Mouse (Mus musculus) lung, postnatal 4 days (tissue): ENCODE results near the gene Cap2.

Source experiments
- DNase-seq, 2 experiments: peaks; one replicate each; pipeline ENCODE4 v3.0.0; 2021

Gene Cap2

DNA sequence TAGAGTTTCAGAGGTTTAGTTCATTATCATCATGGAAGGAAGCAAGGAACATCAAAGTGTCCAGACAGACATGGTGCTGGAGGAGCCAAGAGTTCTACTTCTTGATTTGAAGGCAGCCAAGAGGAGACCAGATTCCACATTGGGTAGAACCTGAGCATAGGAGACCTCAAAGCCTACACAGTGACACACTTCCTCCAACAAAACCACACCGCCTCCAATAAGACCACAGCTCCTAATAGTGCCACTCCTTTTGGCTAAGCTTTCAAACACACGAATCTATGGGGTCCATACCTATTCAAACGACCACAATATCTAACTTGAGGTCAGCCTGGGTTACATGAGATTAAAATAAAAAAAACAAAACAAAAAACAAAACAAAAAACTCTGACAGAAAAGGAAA lies 25.0 kb downstream of the Cap2 start:
- no peak for DNase-seq

DNA sequence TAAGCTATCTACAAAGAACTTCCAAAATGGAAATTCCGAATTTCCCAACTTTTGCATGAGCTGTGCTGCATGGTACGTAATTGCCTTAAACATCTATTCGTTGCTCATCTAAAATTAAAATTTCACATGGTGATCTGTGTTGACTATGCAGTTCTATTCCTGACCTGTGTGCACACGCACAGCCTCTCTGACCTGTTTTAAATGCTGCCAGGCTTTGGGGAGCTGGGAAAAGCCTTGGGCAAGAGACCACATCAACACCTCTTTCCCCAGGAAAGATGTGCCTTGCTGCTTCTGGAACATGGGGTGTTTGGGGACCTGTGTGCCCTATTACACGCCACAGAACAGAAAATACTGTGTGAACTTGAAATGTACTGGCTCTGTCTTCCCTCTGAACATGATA lies 25.7 kb downstream of the Cap2 start:
- no peak for DNase-seq

DNA sequence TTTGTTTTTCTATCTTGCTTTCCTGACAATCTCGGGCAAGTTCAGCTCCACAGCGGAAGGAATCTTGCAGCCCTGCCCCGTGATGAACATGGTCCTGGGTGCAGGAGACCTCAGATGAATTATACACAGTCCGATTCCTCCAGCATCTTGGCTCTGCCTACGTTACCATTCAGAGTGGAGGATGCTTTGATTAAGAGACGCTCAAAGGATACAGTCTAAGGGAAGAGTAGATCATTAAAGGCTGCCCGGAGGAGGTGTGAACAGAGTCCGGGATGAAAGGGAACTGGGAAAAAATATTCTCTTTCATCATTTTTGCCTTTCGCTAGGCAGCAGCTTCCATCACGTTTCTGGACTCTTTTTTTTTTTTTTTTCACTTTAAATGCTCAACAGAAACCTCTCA lies 27.4 kb downstream of the Cap2 start:
- DNase-seq, result no peak

DNA sequence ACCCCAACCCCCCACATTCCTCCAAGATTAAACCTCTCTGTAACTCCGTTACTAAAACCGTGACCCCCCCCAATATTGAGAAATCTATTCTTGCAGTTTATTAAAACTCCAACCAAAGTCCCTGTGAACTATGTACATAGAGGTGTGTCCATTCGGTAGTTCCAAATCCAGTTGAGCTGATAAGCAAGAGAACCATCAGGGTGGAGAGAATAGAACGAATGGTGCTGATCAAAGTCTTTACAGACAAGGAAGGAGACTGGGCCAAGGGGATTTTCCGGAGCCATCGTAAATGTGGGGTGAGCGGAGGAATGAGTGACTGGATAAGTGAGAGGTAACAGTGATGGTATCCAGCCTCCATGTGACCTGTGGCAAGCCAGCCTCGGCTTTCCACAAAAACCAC lies 28.9 kb downstream of the Cap2 start:
- DNase-seq, result no peak

DNA sequence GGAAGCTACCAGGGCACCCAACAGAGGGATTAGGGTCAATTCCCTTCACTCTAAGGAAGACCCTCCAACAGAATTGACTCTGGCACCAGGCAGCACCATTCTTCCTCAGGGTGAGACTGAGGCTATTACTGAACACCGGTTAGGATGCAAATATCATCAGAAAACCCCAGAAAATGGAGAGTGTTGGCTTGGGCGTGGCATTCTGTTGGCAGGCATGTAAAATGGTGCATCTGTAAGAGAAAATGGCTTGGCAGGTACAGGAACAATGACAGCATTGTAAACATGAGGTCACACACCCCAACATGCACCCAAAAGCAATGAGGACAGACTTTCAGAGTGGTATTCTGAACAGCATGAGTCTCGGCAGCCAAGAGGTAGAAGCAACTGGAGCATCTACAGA lies 30.0 kb downstream of the Cap2 start:
- no peak for DNase-seq

DNA sequence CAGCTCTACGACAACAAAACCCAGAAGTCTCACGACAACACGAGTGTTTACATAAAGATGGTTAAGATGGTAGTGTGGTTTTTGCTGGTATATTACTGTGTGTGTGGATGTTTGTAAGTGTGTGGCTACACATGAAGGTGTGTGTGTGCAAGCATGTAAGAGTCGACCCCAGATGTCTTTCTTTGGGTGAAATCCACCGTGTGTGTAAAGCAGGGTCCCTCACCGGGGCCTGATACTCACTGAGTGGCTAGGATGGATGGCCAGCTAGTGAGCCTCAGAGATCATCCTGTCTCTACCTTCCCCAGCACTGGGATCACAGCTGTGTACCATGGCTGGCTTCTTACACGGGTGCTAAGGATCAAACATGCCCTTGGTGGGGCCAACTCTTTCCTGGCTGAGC lies 30.6 kb downstream of the Cap2 start:
- DNase-seq, result no peak

DNA sequence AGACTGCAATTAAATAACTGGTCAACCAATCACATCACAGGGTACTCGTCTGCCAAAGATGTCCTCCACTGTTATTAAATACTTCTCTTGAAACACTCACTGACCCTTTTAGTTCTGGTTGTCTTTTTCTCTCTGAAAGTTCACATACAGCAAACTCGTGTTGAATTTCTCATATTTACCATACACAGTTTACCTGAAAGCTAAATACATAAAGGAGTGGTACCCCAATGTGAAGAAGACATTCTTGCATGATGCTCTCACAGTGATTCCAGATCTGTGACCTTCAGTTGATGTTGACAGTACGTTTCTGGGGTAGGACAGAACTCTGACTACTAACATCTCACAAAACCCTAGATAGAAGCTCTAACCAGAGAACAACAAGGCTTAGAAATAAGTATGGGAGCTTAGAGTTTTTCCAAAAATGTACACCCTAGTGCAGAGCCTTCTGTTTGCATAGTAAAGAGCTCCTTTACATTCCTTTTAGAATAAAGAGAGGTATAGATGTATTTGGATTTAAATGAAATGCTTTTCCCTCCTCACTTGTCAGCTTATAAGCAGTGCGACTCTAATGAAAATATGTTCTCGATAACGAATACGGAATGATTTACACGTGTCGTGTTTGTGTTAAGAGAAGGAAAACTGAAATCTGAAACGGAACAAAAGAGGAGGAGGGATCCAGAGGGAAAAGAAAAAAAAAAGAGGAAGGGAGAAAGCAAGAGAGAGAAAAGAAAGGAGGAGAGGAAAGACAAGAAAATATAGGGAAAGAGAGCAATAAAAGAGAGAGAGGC lies 31.9 kb downstream of the Cap2 start:
- DNase-seq, result no peak

DNA sequence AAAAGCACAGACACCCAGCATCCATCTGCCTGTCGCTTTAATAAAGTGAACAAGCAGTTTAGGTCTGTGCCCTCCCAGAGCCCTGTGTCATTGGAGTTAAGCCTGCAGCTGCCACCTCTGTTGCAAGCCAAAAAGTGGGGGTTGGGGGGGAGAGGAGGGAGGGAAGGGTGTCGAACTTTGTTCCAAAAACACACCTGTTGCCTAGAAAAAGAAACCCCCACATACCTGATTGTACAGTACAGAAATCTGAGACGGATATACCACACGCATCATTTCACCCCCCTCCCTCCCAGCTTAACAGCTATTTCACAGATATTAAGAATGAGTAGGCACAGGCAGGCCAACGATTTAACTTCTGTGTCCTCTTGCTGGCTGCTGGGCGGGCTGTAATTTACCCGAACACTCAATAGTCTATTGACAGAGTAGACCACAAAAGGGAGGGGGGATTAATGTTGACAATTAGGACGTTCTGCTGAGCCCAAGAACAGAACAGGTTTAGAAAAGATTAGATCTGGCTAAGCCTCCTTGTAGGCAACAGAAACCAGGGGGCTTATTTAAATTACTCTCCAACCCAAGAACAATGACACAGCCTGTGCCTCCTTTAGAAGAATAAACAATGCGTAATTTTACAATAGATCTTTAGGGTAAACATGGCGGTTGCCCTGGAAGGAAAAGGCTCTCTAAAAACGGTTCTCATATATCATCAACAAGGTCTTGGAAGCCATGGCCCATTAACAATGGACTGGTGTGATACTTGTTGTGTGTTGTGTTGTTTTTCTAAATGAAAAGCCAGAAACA lies 32.7 kb downstream of the Cap2 start:
- DNase-seq, result no peak

DNA sequence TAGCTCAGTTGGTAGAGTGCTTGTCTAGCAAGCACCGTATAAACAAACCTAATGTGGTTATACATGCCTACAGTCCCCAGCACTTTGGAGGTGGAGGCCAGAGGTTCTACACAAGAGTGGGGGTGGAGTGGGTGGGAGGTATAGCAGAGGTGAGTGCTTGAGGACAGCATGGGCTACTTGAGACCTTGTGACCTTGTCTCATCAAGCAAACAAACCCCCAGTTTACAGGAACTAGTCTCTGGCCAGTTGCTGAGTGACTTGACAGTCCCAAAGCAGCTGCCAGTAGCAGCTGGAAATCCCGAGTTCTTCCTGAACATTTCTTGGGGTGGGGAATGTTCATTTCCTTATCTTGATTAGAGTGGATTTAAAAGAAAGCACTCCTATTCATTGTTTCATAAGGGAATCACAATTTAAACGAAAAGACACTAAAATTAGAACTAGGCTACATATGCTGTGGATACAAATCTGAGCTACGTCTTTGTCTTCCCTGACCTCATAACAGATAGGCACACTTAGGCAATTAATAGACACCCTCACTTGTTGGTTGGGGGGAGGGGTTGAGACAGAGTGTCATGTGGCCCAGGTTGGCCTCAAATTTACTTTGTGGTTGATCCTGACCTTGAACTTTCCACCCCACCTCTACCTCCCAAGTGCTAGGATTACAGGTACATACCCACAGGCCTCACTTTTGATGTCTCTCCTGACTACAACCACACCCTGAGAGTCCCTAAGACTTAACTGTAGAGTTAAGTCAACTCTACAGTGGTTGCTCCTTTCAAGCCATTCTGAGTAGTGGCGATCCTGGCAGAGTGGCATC lies 33.5 kb downstream of the Cap2 start:
- no peak for DNase-seq

DNA sequence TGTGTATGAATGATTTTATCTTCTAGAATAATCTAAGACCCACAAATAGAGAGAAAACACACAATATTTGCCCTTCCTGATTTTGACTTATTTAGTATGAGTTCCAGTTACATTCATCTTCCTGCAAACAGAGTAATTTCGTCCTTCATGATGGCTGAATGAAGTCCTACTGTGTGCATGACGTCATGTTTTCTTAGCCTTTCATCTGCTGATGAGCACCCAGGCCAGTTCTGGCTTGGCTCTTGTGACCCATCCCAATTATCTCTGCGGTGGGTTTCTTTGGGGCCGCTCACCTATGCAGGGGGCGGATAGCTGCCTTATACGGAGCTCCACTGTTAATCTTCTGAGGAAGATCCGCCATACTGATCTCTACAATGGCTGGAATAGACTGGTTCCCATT lies 37.6 kb downstream of the Cap2 start:
- DNase-seq, result no peak

DNA sequence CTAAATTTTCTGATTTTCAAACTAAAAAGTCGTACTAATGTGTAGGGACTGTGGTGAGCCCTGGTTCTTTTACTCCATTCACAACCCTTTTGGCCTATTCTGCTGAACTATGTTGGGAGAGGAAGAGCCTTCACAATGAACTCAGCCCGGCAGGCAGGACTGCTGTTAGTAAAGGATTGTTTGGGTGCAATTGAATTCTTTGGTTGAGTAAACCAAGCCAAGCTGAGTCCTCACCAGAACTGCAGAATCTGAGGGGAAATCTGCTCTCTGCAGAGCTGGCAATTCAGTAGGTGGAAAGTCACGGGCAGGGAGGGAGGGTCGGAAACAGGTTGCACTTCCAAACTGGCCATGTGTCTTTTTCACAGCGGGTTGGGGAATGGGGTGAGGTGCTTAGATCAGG lies 39.3 kb downstream of the Cap2 start:
- no peak for DNase-seq

DNA sequence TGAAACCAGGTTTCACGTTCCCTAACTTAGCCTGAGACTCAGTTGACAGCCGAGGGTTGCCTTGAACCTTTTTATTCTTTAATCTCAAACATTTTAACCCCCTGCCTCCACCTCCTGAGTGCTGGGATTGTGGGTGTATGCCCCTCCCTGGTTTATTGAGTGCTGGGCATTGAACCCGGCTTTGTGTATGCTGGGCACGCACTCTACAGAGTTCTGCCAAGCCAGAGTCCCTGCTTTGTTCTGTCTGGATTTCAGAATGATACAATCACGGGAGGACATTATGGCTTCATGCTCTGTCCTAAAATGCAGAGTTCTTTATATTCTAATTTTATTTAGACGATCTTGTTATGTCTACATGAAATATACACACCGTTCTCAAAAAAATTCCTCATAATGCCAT lies 41.1 kb downstream of the Cap2 start:
- DNase-seq, result no peak

DNA sequence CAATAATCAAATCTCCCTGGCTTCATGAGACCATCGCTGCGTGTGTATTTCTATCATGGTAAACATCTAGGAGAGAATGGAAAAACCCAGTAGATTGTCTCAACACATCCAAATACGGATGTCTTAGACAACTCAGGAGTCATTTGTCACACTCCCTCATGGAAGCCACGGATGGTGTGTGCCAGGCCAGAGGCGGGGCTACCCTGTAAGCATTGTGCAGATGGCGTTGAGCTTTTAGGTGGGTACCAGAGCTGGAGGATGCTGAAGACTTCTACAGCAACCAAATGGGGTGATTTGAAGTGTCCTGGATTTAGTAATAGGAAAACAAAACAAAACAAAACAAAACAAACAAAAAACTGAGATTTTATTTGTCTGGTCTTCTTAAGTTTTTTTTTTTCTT lies 43.0 kb downstream of the Cap2 start:
- no peak for DNase-seq

DNA sequence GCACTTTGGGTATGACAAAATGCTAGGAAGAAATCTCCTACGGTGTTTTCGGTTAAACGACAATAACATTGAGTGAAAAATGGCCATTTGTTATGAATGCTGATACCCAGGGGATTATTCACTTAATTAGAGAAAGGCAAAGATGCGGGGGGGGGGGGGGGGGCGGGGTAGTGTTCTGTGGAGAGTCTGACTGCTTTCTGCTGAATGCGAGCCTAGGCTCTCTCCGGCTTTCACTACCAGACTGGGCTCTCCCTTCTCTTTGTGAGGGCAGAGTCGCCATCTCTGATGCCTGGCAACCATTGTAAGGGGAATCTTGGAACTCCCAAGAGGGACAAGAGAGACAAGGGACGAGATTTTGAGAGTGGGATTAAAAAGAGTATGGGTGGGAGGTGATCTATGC lies 43.4 kb downstream of the Cap2 start:
- no peak for DNase-seq

DNA sequence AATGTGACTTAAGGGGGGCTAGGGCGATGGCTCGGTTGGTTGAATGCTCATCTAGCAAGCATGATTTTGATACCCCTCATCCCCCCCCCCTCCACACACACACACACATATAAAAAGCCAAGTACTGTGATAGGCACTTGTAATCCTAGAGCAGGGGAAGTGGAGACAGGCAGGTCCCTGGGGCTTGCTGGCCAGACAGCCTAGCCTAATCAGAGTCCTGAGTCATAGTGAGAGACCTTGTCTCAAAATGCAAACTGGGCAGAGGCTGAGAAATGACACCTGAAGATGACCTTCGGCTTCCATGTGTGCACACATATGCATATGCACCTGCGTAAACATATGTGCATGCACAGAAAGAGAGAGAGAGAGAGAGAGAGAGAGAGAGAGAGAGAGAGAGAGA lies 45.2 kb downstream of the Cap2 start:
- DNase-seq, result no peak

DNA sequence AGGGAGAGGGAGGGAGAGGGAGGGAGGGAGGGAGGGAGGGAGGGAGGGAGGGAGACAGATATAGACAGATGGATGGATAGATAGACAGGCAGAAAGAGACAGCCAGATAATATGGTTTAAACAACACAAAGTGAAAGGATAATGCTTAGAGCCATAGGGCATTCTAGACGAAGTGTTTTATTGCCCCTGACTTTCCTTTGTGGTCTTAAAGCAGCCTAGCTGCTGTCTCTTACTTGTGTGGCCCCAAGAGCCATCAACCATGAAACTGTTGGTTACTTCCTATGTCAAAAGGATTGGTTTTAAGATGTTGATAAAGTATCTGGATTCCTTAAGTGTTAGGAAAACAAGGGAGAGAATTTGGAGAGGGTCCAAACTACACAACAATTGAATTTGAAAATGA lies 45.6 kb downstream of the Cap2 start:
- no peak for DNase-seq

DNA sequence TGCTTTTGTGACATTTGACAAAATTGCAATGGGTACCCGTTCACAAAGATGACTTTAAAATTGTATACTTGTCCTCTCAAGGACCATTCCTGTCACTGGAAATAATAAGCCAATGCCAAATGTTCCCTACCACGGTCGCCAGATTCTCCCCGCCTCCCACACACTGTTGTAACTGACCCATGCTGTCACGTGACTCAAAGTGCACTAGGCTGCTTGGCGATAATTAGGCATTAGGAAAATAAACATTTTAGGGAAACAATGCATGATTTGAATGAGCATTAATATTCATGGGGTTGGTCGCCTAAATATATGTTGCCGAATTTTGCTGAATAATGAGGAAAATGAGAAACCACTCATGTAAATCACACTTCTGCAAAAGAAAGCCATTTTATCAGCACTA lies 46.5 kb downstream of the Cap2 start:
- DNase-seq, result no peak

DNA sequence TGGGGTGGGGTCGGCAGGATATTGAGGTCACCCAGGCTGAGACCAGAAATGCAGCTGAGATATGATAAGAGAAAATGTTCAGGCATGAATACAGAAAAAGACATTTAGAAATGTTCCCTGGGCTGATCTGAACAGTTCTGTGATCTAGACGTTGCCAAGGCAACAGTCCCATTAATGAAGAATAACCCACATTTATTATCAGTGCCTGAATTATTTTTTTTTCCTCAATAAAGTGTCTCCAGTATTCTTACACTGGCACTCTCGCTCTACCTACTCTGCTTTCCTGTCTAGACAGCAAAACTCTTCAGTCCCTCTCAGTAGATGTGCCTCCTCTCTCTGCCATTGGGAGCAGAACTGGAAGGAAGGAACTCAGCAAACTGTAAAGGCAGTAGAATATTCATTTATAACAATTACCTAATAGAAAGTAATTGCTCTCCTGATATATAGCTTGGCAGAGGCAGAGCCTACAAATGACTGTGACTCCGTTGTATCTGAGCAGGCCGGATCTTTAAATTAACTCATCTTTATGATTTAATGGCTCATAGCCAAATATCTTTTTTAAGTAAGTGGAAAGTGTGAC lies 47.0 kb downstream of the Cap2 start:
- DNase-seq, result no peak

DNA sequence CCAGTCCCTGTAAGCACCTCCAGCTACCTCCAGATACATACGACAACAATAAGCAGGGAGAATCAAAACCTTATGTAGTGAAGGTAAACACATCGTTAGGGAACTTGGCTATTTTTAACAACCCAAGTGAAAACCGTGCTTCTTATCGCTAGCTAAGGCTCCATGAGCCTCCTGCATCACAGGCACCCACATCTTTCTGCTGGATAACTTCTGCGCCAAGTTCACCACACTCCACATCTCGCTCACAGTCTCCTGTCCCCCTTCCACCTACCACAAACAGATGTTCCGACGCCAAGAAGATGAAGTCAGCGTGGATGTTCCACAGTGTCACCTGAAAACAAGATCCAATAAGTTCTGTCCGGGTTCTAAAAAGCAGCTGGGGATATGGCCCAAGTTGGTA lies 49.0 kb downstream of the Cap2 start:
- DNase-seq, result no peak

DNA sequence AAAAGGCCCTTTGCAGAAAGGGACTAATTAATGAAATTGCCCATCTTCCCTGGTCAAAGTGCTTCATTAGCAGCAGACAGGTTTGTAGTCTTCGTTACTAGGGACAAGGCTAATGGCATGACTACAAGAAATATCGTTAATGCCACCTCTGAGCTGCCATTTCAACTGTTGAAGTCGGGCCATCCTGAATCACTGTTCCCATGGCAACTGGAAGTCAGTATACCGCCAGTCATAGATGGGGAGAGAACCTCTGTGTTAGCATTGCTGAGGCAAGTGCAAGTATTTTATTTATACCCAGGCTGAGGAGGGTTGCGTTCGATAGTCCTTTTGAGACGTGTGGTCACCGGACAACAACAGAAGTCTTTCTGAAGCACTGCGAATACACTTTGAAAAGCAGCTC lies 53.1 kb downstream of the Cap2 start:
- no peak for DNase-seq

DNA sequence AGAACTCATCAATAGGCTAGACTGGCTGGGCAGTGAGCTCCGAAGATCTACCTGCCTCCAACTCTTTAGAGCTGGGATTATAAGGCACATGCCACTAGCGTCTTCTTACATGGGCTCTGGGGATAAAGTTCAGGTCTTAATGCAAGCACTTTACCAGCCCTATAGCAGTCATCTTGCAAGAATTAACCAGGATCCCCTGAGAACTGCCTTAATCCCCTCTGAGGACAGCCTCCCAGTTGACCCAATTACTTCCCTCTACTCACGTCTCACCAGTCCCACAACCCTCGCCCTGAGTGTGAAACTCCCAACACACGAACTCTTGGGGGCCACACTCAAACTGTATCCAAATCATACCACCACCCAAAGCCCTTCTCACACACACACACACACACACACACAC lies 64.3 kb downstream of the Cap2 start:
- DNase-seq, result no peak

DNA sequence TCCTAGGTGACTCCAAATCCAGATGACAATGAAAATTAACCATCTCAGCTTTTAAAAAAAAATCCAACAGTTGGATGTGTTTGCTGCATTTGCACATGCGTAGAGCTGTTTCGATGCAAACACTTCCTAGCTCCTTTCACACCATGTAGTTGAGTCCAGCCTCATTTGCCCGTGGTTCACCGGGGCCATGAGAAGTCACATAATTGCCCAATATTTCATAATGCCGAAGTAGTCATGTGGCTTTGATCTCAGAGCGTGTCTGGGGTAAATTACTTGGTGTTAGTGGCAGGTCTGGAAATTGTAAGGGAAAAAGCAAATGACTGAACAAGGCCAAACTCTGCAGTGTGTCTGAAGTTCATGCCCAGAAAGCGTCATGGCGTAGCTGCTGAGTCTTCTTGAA lies 67.8 kb downstream of the Cap2 start:
- no peak for DNase-seq

DNA sequence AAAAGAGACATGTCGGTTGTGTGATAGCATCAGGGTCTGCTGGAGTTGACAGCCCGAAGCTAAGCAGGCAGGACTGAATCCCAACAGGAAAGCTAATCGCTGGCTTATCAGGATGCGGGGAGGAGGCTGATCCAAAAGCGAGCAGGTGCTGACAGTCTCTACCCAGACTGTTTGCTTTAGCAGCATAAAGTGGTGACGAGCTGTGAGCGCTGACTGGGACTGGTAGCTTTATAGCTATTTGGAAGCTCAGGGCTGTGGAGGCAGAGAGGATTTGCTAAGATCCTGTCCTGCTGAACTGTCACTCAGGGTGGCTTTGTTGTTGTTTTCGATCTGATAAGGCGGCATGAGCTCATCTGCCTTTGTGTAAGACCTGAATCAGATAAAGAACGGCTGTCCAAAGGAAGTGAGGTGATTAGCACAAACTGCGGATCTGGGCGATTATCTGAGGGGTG lies 69.5 kb downstream of the Cap2 start:
- peak; percentile 38 to 48 for DNase-seq
